Mouse (Mus musculus): ENCODE results near the gene Ncan.

DNA sequence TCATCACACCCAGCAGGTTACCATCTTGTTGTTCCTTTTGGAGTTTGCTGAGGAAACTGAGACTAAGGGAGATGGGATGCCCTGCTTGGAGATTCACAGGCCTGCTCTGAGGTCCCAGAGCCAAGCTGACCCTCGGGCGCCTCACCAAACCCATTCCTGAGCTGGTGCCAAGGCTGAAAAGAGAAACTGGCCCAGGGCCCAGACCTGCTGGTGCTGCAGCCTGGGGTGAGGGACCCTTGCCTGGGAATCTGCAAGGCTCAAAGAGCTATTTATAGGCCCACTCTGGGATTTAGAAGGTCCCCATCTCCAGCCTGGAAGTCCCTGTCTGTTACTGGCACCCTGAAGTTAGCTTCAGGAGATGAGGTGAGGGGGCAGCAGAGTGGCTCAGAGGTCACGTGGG, 7.8 kb upstream of the Ncan start:
- TF ChIP-seq CTCF (conservative IDR thresholded peaks at IDR 0.05; ENCODE audit: low read length) (no peak), NANOG (IDR thresholded peaks at IDR 0.05; ENCODE audit: borderline replicate concordance, low read length) (no peak), POU5F1 (IDR thresholded peaks at IDR 0.05; ENCODE audit: borderline replicate concordance, low read length) (no peak)

All from E14TG2a.4 (cell line).